Mouse (Mus musculus): ENCODE data around the gene Sox15. TPM values are rescaled to one million over a fixed set of nuclear protein-coding genes. Genes with fewer than 3 reads are reported as not detected.

Sox15 gene
- total and polyA plus RNA-seq, 3 experiments = 0.17 to 0.54 TPM; not detected in 1

DNA sequence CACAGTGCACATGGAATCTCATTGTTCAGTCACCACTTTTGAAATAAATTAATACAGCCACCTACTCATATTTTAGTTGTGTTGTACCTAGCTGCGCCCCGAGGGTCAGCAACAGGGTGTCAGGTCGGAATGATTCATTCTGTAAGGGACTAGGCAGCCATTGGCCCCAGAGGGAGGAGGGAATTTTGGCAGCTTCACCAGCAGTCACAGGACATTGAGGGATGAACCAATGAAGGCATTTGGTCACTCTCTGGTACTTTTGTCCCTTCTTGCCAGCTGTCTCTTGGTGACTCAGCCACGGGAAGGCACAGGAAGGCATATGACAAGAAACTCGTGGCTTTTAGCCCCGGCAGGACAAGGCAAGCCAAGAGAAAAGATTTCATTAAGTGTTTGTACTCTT lies 8.7 kb downstream of the Sox15 start:
- peak overlapping the region; percentile 66 to 70 (median 70) for H3K4me3 ChIP-seq (replicated peaks in 1 of 3; ENCODE audit: low read depth in 2 of 3, low read length in 2 of 3, poor library complexity in 1 of 3)
- H3K9me3 ChIP-seq (replicated peaks; ENCODE audit: low read length) = no peaks in the 10 kb centered on the region
- peaks cover 20 to 71% of the 10 kb centered on the region in 2 experiments for H3K4me1 ChIP-seq (ENCODE audit: control insufficient read depth in 1 of 2, insufficient read depth in 2 of 2)
- DNase-seq (ENCODE audit: extremely low read depth) = peak; percentile 61
- peak overlapping the region; percentile 95 for H3K27ac ChIP-seq (ENCODE audit: insufficient read depth, low read depth)
- H3K27me3 ChIP-seq (replicated peaks) = no peaks in the 10 kb centered on the region
- TF ChIP-seq UBTF (IDR thresholded peaks at IDR 0.05; ENCODE audit: low read depth, low read length) = 0 out of 2 replicates have a peak, but pooled peaks have one; percentile 14
- TF ChIP-seq NRF1 (IDR thresholded peaks at IDR 0.05; ENCODE audit: low read depth, low read length) = 0 out of 2 replicates have a peak, but pooled peaks have one; percentile 13
- TF ChIP-seq POLR2AphosphoS2 (IDR thresholded peaks at IDR 0.05; ENCODE audit: low read depth, low read length) = no peak
- 0 out of 2 replicates have a peak, but pooled peaks have one; percentile 10 for TF ChIP-seq HCFC1 (IDR thresholded peaks at IDR 0.05; ENCODE audit: low read depth, low read length)
- no peak for TF ChIP-seq IRF4 (IDR thresholded peaks at IDR 0.05; ENCODE audit: low read depth, low read length)
- H3K4me2 ChIP-seq (ENCODE audit: insufficient read depth, low read depth, poor library complexity, severe bottlenecking) = peak overlapping the region; percentile 65
- in situ Hi-C loops (cut with MboI; ENCODE audit: low pct_ligation_motif_present, low pct_unique_long_range_greater_than_20kb, low sequenced_read_pairs) (no loop called here), dilution Hi-C loops (cut with MboI; ENCODE audit: extremely low pct_ligation_motif_present, extremely low pct_unique_long_range_greater_than_20kb, low sequenced_read_pairs) (no loop called here)
- H3K9ac ChIP-seq (ENCODE audit: insufficient read depth, low read depth) = peak overlapping the region; percentile 97
- H3K36me3 ChIP-seq (replicated peaks in 1 of 2; ENCODE audit: control insufficient read depth in 1 of 2, insufficient read depth in 1 of 2, low read length in 1 of 2) = peaks cover 32 to 50% of the 10 kb centered on the region in 2 experiments
- peaks cover 40% of the 10 kb centered on the region for H3K79me2 ChIP-seq (replicated peaks; ENCODE audit: control insufficient read depth, extremely low read depth, insufficient read depth, poor library complexity, severe bottlenecking)

DNA sequence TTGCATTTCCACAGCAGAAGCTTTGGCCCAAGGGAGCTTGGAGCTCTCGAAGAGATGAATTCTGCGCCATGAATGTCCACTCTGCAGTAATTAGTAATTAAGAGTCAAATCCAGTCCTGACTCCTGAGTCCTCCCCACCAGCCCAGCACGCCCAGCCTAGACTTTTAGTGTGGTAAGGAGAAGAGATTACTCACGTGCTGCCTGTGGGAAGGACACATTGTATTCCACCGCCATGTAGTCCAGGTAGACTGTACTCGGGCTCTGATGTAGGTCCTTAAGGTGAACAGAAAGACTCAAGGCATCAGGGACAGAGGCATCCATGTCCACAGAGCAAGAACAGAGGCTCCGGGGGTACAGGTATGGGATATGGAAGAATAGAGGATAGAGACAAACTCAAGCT lies 9.7 kb downstream of the Sox15 start:
- Histone ChIP-seq H3K27ac (ENCODE audit: insufficient read depth, low read depth) (peak overlapping the region; percentile 95), H3K4me1 (ENCODE audit: control insufficient read depth in 1 of 2, insufficient read depth in 2 of 2) (peaks cover 24 to 76% of the 10 kb centered on the region in 2 experiments), H3K27me3 (replicated peaks) (no peaks in the 10 kb centered on the region), H3K4me3 (replicated peaks in 1 of 3; ENCODE audit: low read depth in 2 of 3, low read length in 2 of 3, poor library complexity in 1 of 3) (peak overlapping the region; percentile 0 to 70 (median 66)), H3K79me2 (replicated peaks; ENCODE audit: control insufficient read depth, extremely low read depth, insufficient read depth, poor library complexity, severe bottlenecking) (peaks cover 49% of the 10 kb centered on the region), H3K36me3 (replicated peaks in 1 of 2; ENCODE audit: control insufficient read depth in 1 of 2, insufficient read depth in 1 of 2, low read length in 1 of 2) (peaks cover 38 to 55% of the 10 kb centered on the region in 2 experiments), H3K9ac (ENCODE audit: insufficient read depth, low read depth) (peak overlapping the region; percentile 4; the same call in 1 of the 2 replicates), H3K9me3 (replicated peaks; ENCODE audit: low read length) (no peaks in the 10 kb centered on the region), H3K4me2 (ENCODE audit: insufficient read depth, low read depth, poor library complexity, severe bottlenecking) (peak overlapping the region; percentile 65; the same call in 1 of the 2 replicates)
- peak; percentile 40; the same call in 1 of the 2 replicates for TF ChIP-seq BHLHE40 (IDR thresholded peaks at IDR 0.05; ENCODE audit: low read depth, low read length)
- TF ChIP-seq ZMIZ1 (IDR thresholded peaks at IDR 0.05; ENCODE audit: low read depth, low read length) = no peak
- in situ Hi-C loops (cut with MboI; ENCODE audit: low pct_ligation_motif_present, low pct_unique_long_range_greater_than_20kb, low sequenced_read_pairs) = no loop called here
- dilution Hi-C loops (cut with MboI; ENCODE audit: extremely low pct_ligation_motif_present, extremely low pct_unique_long_range_greater_than_20kb, low sequenced_read_pairs) = no loop called here
- no peak for DNase-seq (ENCODE audit: extremely low read depth)

DNA sequence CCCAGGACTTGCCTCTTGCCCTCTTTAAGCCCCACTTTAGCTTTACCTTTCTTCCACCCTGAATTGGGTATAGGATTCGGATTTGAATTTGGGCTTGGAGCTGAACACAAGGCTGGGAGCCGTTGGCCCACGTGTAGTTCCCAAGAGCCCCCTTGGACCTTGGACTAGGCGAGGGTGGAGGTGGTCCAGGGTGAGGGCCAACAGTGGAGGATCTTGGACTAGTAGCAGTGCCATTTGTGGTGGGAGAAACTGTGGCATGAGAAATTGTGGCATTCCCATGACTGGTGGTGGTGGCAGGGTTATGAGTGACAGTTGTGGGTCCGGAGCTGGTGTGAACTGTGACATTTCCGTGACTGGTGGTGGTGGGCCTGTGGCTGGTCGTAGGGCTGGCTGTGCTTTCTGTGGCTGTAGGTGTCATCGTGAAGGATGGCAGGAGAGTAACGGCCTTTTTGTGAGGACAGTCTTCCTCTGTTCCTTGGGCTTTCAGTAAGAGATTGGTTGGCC lies 10.4 kb downstream of the Sox15 start:
- Histone ChIP-seq H3K4me2 (ENCODE audit: insufficient read depth, low read depth, poor library complexity, severe bottlenecking) (0 out of 2 replicates have a peak overlapping the region, but pooled peaks have one; percentile 65), H3K9me3 (replicated peaks; ENCODE audit: low read length) (no peaks in the 10 kb centered on the region), H3K79me2 (replicated peaks; ENCODE audit: control insufficient read depth, extremely low read depth, insufficient read depth, poor library complexity, severe bottlenecking) (peaks cover 50% of the 10 kb centered on the region), H3K36me3 (replicated peaks in 1 of 2; ENCODE audit: control insufficient read depth in 1 of 2, insufficient read depth in 1 of 2, low read length in 1 of 2) (peaks cover 44 to 55% of the 10 kb centered on the region in 2 experiments), H3K4me3 (replicated peaks in 1 of 3; ENCODE audit: low read depth in 2 of 3, low read length in 2 of 3, poor library complexity in 1 of 3) (peak overlapping the region; percentile 42 to 70 (median 66)), H3K27me3 (replicated peaks) (no peaks in the 10 kb centered on the region), H3K4me1 (ENCODE audit: control insufficient read depth in 1 of 2, insufficient read depth in 2 of 2) (peaks cover 25 to 74% of the 10 kb centered on the region in 2 experiments), H3K9ac (ENCODE audit: insufficient read depth, low read depth) (0 out of 2 replicates have a peak overlapping the region, but pooled peaks have one; percentile 6), H3K27ac (ENCODE audit: insufficient read depth, low read depth) (peak overlapping the region; percentile 95)
- 0 out of 2 replicates have a peak, but pooled peaks have one; percentile 55 for TF ChIP-seq CHD1 (IDR thresholded peaks at IDR 0.05; ENCODE audit: low read depth, low read length)
- 0 out of 2 replicates have a peak, but pooled peaks have one; percentile 25 for TF ChIP-seq NELFE (IDR thresholded peaks at IDR 0.05; ENCODE audit: low read depth, low read length)
- no peak for TF ChIP-seq POLR2A (IDR thresholded peaks at IDR 0.05; ENCODE audit: low read depth, low read length)
- in situ Hi-C loops (cut with MboI; ENCODE audit: low pct_ligation_motif_present, low pct_unique_long_range_greater_than_20kb, low sequenced_read_pairs) (no loop called here), dilution Hi-C loops (cut with MboI; ENCODE audit: extremely low pct_ligation_motif_present, extremely low pct_unique_long_range_greater_than_20kb, low sequenced_read_pairs) (no loop called here)
- DNase-seq (ENCODE audit: extremely low read depth) = no peak
